9 mouse cellular contexts compared by ENCODE assay signal in genomic region chr3:22024200-22024599, GRCm38 (mm10). TPM values are rescaled to one million over a fixed set of nuclear protein-coding genes. Genes with fewer than 3 reads are reported as not detected.
DNase-seq lines count a peak whose midpoint lies in the region; ATAC-seq and TF ChIP-seq lines count a peak whose summit lies in the region.
"Had no signal": no experiment of that assay in that cellular context is flagged by ENCODE, and none has a peak within 500 bp of the region (broad histone marks: within the 10 kb centered on the region; RNA-seq: fewer than 3 reads in every experiment).

No protein-coding gene starts in this region.

- DNase-seq in kidney, postnatal 0 days (ENCODE audit: low spot score): peak; percentile 39
- no peak for DNase-seq in kidney, adult 8-10 months
- peak; percentile 35 for DNase-seq in neural tube, embryonic 10.5 days (ENCODE audit: extremely low spot score, low spot score)
- peak; percentile 36 for DNase-seq in yolk sac, embryonic 10.5 days (ENCODE audit: low spot score)
- DNase-seq: thymus, adult 18-20 months had no signal

- H3K4me3 ChIP-seq in kidney, postnatal 0 days (replicated peaks; ENCODE audit: low read depth, low read length): no peak overlapping the region
- no peak overlapping the region for H3K4me3 ChIP-seq in neural tube, embryonic 15.5 days (replicated peaks)
- H3K4me3 ChIP-seq in heart, embryonic 16.5 days (ENCODE audit: low read length): no peak overlapping the region
- no peak overlapping the region for H3K4me3 ChIP-seq in forebrain, embryonic 12.5 days (replicated peaks)

- 28% methylated on average over 6 of the region's 6 CpGs for WGBS in kidney, postnatal 0 days
- 10% methylated on average over 6 of the region's 6 CpGs for WGBS in neural tube, embryonic 15.5 days
- WGBS in heart, embryonic 16.5 days: 17% methylated on average over 6 of the region's 6 CpGs
- whole genome bisulfite sequencing in forebrain, embryonic 12.5 days: 19% methylated on average over 6 of the region's 6 CpGs

- H3K27me3 ChIP-seq in kidney, postnatal 0 days (ENCODE audit: insufficient read depth, low read length): no peaks in the 10 kb centered on the region
- H3K27me3 ChIP-seq in neural tube, embryonic 15.5 days (replicated peaks): no peaks in the 10 kb centered on the region
- no peaks in the 10 kb centered on the region for H3K27me3 ChIP-seq in heart, embryonic 16.5 days (ENCODE audit: control insufficient read depth, insufficient read depth, low read length)
- no peaks in the 10 kb centered on the region for H3K27me3 ChIP-seq in forebrain, embryonic 12.5 days

- H3K4me2 ChIP-seq in kidney, postnatal 0 days (ENCODE audit: low read length): no peak overlapping the region
- H3K4me2 ChIP-seq in neural tube, embryonic 15.5 days: no peak overlapping the region
- no peak overlapping the region for H3K4me2 ChIP-seq in heart, embryonic 16.5 days (ENCODE audit: low read depth, low read length)
- H3K4me2 ChIP-seq in forebrain, embryonic 12.5 days: no peak overlapping the region

- H3K27ac ChIP-seq in kidney, postnatal 0 days: no peak overlapping the region
- no peak overlapping the region for H3K27ac ChIP-seq in neural tube, embryonic 15.5 days (replicated peaks)
- H3K27ac ChIP-seq in heart, embryonic 16.5 days (ENCODE audit: low read length): no peak overlapping the region
- no peak overlapping the region for H3K27ac ChIP-seq in forebrain, embryonic 12.5 days
- H3K27ac ChIP-seq: macrophage had no signal

- no peak overlapping the region for H3K9ac ChIP-seq in kidney, postnatal 0 days (ENCODE audit: low read depth, low read length)
- no peak overlapping the region for H3K9ac ChIP-seq in neural tube, embryonic 15.5 days (replicated peaks)
- H3K9ac ChIP-seq in heart, embryonic 16.5 days (ENCODE audit: low read length): no peak overlapping the region
- no peak overlapping the region for H3K9ac ChIP-seq in forebrain, embryonic 12.5 days

- no peaks in the 10 kb centered on the region for H3K36me3 ChIP-seq in kidney, postnatal 0 days (ENCODE audit: insufficient read depth, low read length)
- H3K36me3 ChIP-seq in neural tube, embryonic 15.5 days: no peaks in the 10 kb centered on the region
- H3K36me3 ChIP-seq in heart, embryonic 16.5 days (ENCODE audit: control insufficient read depth, insufficient read depth): no peaks in the 10 kb centered on the region
- no peaks in the 10 kb centered on the region for H3K36me3 ChIP-seq in forebrain, embryonic 12.5 days (replicated peaks)

- no peaks in the 10 kb centered on the region for H3K9me3 ChIP-seq in kidney, postnatal 0 days (replicated peaks; ENCODE audit: low read length)
- no peaks in the 10 kb centered on the region for H3K9me3 ChIP-seq in neural tube, embryonic 15.5 days (replicated peaks)
- no peaks in the 10 kb centered on the region for H3K9me3 ChIP-seq in heart, embryonic 16.5 days (replicated peaks; ENCODE audit: control insufficient read depth, low read length)
- H3K9me3 ChIP-seq in forebrain, embryonic 12.5 days: no peaks in the 10 kb centered on the region

- no peak for ATAC-seq in kidney, postnatal 0 days (replicated peaks; ENCODE audit: low FRiP score, low read depth)
- ATAC-seq in neural tube, embryonic 15.5 days (ENCODE audit: low FRiP score): no peak
- 0 out of 2 replicates have a peak, but pooled peaks have one; percentile 32 for ATAC-seq in heart, embryonic 16.5 days (replicated peaks; ENCODE audit: extremely low read depth, insufficient read depth, low FRiP score)
- ATAC-seq in forebrain, embryonic 12.5 days (ENCODE audit: low FRiP score): no peak

- no peak for TF ChIP-seq CTCF in kidney, postnatal 0 days (IDR thresholded peaks at IDR 0.05; ENCODE audit: low read depth)

- no peaks in the 10 kb centered on the region for H3K4me1 ChIP-seq in kidney, postnatal 0 days (replicated peaks; ENCODE audit: insufficient read depth, low read length)
- H3K4me1 ChIP-seq in neural tube, embryonic 15.5 days: no peaks in the 10 kb centered on the region
- peaks cover 12% of the 10 kb centered on the region for H3K4me1 ChIP-seq in heart, embryonic 16.5 days (ENCODE audit: control insufficient read depth, insufficient read depth, low read length)
- H3K4me1 ChIP-seq in forebrain, embryonic 12.5 days: peaks cover 6% of the 10 kb centered on the region

RNA-seq across cellular contexts. Expression of gene Tbl1xr1, which starts 52.3 kb away (rescaled TPM):
- polyA plus RNA-seq in kidney, postnatal 0 days (2015; fragmentation: Nextera tagmentation; extraction: Ambion mirVana): 10.7 and 12.2 TPM in 2 replicates
- polyA plus RNA-seq in neural tube, embryonic 15.5 days (2015; fragmentation: Nextera tagmentation; extraction: Ambion mirVana): 16.1 and 18.3 TPM in 2 replicates
- 12.9 and 14.7 TPM in 2 replicates for polyA plus RNA-seq in heart, embryonic 16.5 days (2015; fragmentation: Nextera tagmentation; extraction: Ambion mirVana)
- 33.8 and 36.2 TPM in 2 replicates for polyA plus RNA-seq in forebrain, embryonic 12.5 days (2016; fragmentation: Nextera tagmentation; extraction: Ambion mirVana)

Comparison
In these comparisons a context has a peak if more than half of its experiments do, and no peak if none do; other contexts are left out.
1. DNase-seq: peak in kidney, postnatal 0 days (single experiment), neural tube, embryonic 10.5 days (single experiment) and yolk sac, embryonic 10.5 days (single experiment); none in kidney, adult 8-10 months (0 of 2).